Mouse (Mus musculus): Measurements from ENCODE around the gene Nmral1. TPM values are rescaled to one million over a fixed set of nuclear protein-coding genes. Genes with fewer than 3 reads are reported as not detected.
"Not testable (repeated sequence)": the region's sequence is repeated elsewhere in the genome, so short reads cannot be mapped to it uniquely, and the experiment has no call there.

Gene Nmral1
- polyA plus RNA-seq, 1 experiment from 2014 or later, result 124 TPM

GRCm38 (mm10) chr16:4711173-4711572 lies 8.0 kb downstream of the Nmral1 start:
- Histone ChIP-seq H3K9me3 (no peaks in the 10 kb centered on the region), H3K4me1 (no peaks in the 10 kb centered on the region), H3K4me3 (no peak overlapping the region), H3K9ac (no peak overlapping the region), H3K36me3 (peaks cover 96% of the 10 kb centered on the region), H3K27me3 (no peaks in the 10 kb centered on the region), H3K27ac (no peak overlapping the region), H3K4me2 (replicated peaks) (no peak overlapping the region)
- no peak for ATAC-seq (ENCODE audit: insufficient number of reproducible peaks, insufficient read depth, low FRiP score, low TSS enrichment)
- WGBS, result 91% methylated on average over 4 of the region's 4 CpGs

GRCm38 (mm10) chr16:4705541-4705940 lies 13.6 kb downstream of the Nmral1 start:
- Histone ChIP-seq H3K4me1 (no peaks in the 10 kb centered on the region), H3K9me3 (no peaks in the 10 kb centered on the region), H3K4me3 (no peak overlapping the region), H3K9ac (no peak overlapping the region), H3K36me3 (peaks cover 93% of the 10 kb centered on the region), H3K27me3 (no peaks in the 10 kb centered on the region), H3K27ac (no peak overlapping the region), H3K4me2 (replicated peaks) (no peak overlapping the region)
- ATAC-seq (ENCODE audit: insufficient number of reproducible peaks, insufficient read depth, low FRiP score, low TSS enrichment), result no peak
- 68% methylated on average over 4 of the region's 4 CpGs for WGBS

- Histone ChIP-seq H3K4me1 (no peaks in the 10 kb centered on the region), H3K27ac (no peak overlapping the region), H3K4me2 (replicated peaks) (no peak overlapping the region), H3K4me3 (no peak overlapping the region), H3K36me3 (peaks cover 88% of the 10 kb centered on the region), H3K27me3 (no peaks in the 10 kb centered on the region), H3K9me3 (no peaks in the 10 kb centered on the region), H3K9ac (no peak overlapping the region)
- no peak for ATAC-seq (ENCODE audit: insufficient number of reproducible peaks, insufficient read depth, low FRiP score, low TSS enrichment)
- whole genome bisulfite sequencing, result 50% methylated on average over 1 of the region's 1 CpGs
These were observed 16.5 kb downstream of the Nmral1 start for GRCm38 (mm10) chr16:4702646-4703045.

GRCm38 (mm10) chr16:4701211-4701610 lies 17.9 kb downstream of the Nmral1 start:
- Histone ChIP-seq H3K9ac (no peak overlapping the region), H3K27ac (no peak overlapping the region), H3K9me3 (no peaks in the 10 kb centered on the region), H3K4me2 (replicated peaks) (no peak overlapping the region), H3K27me3 (no peaks in the 10 kb centered on the region), H3K4me3 (no peak overlapping the region), H3K4me1 (no peaks in the 10 kb centered on the region), H3K36me3 (peaks cover 89% of the 10 kb centered on the region)
- WGBS, result 90% methylated on average over 3 of the region's 3 CpGs
- no peak for ATAC-seq (ENCODE audit: insufficient number of reproducible peaks, insufficient read depth, low FRiP score, low TSS enrichment)

- H3K9me3 ChIP-seq; H3K4me2 ChIP-seq (replicated peaks); H3K4me1 ChIP-seq; ATAC-seq (ENCODE audit: insufficient number of reproducible peaks, insufficient read depth, low FRiP score, low TSS enrichment); H3K9ac ChIP-seq; H3K4me3 ChIP-seq; H3K27ac ChIP-seq; H3K27me3 ChIP-seq: not testable (repeated sequence)
- H3K36me3 ChIP-seq, result peaks cover 64% of the 10 kb centered on the region
- WGBS, result 98% methylated on average over 4 of the region's 4 CpGs
These were observed 29.8 kb downstream of the Nmral1 start for GRCm38 (mm10) chr16:4689371-4689770.

GRCm38 (mm10) chr16:4684457-4684791 lies 34.7 kb downstream of the Nmral1 start:
- Histone ChIP-seq H3K4me2 (replicated peaks) (peak overlapping the region; percentile 80), H3K4me1 (peaks cover 10% of the 10 kb centered on the region), H3K27ac (0 out of 2 replicates have a peak overlapping the region, but pooled peaks have one; percentile 83), H3K9me3 (no peaks in the 10 kb centered on the region), H3K4me3 (peak overlapping the region; percentile 90), H3K27me3 (no peaks in the 10 kb centered on the region), H3K9ac (peak overlapping the region; percentile 83), H3K36me3 (peaks cover 20% of the 10 kb centered on the region)
- WGBS, result under 1% methylated on average over 9 of the region's 9 CpGs
- no peak for ATAC-seq (ENCODE audit: insufficient number of reproducible peaks, insufficient read depth, low FRiP score, low TSS enrichment)

GRCm38 (mm10) chr16:4683581-4684456 lies 35.3 kb downstream of the Nmral1 start:
- peak; percentile 83 for ATAC-seq (ENCODE audit: insufficient number of reproducible peaks, insufficient read depth, low FRiP score, low TSS enrichment)

GRCm38 (mm10) chr16:4683193-4683580 lies 36.0 kb downstream of the Nmral1 start:
- Histone ChIP-seq H3K4me2 (replicated peaks) (peak overlapping the region; percentile 80), H3K4me1 (peaks cover 17% of the 10 kb centered on the region), H3K9ac (peak overlapping the region; percentile 11; the same call in 1 of the 2 replicates), H3K9me3 (no peaks in the 10 kb centered on the region), H3K27ac (peak overlapping the region; percentile 83), H3K27me3 (no peaks in the 10 kb centered on the region), H3K36me3 (peaks cover 11% of the 10 kb centered on the region), H3K4me3 (peak overlapping the region; percentile 90)
- WGBS, result 23% methylated on average over 9 of the region's 9 CpGs
- ATAC-seq (ENCODE audit: insufficient number of reproducible peaks, insufficient read depth, low FRiP score, low TSS enrichment), result no peak

More at GRCm38 (mm10) chr16:4683581-4684456, 35.3 kb downstream of the Nmral1 start:
- Histone ChIP-seq H3K27me3 (no peaks in the 10 kb centered on the region), H3K27ac (peak overlapping the region; percentile 83), H3K4me2 (replicated peaks) (peak overlapping the region; percentile 80), H3K36me3 (peaks cover 15% of the 10 kb centered on the region), H3K4me1 (peaks cover 13% of the 10 kb centered on the region), H3K4me3 (peak overlapping the region; percentile 90), H3K9me3 (no peaks in the 10 kb centered on the region), H3K9ac (peak overlapping the region; percentile 83)
- under 1% methylated on average over 54 of the region's 54 CpGs for WGBS

GRCm38 (mm10) chr16:4682628-4683179 lies 36.5 kb downstream of the Nmral1 start:
- Histone ChIP-seq H3K9ac (no peak overlapping the region), H3K9me3 (no peaks in the 10 kb centered on the region), H3K4me2 (replicated peaks) (peak overlapping the region; percentile 80), H3K27ac (peak overlapping the region; percentile 83; the same call in 1 of the 2 replicates), H3K36me3 (peaks cover 6% of the 10 kb centered on the region), H3K27me3 (no peaks in the 10 kb centered on the region), H3K4me1 (peaks cover 19% of the 10 kb centered on the region), H3K4me3 (no peak overlapping the region)
- no peak for ATAC-seq (ENCODE audit: insufficient number of reproducible peaks, insufficient read depth, low FRiP score, low TSS enrichment)
- 69% methylated on average over 4 of the region's 4 CpGs for WGBS

- H3K4me3 ChIP-seq; ATAC-seq (ENCODE audit: insufficient number of reproducible peaks, insufficient read depth, low FRiP score, low TSS enrichment); H3K36me3 ChIP-seq; H3K9me3 ChIP-seq; H3K27me3 ChIP-seq; H3K9ac ChIP-seq; H3K4me2 ChIP-seq (replicated peaks); H3K27ac ChIP-seq: not testable (repeated sequence)
- peaks cover 19% of the 10 kb centered on the region for H3K4me1 ChIP-seq
- 81% methylated on average over 3 of the region's 3 CpGs for WGBS
These were observed 38.2 kb downstream of the Nmral1 start for GRCm38 (mm10) chr16:4680922-4681455.

GRCm38 (mm10) chr16:4679121-4680018 lies 39.8 kb downstream of the Nmral1 start, which contains the start of gene Coro7:
TSS of gene Coro7 (minus strand) at chr16:4679777.
- peaks cover 12% of the 10 kb centered on the region; the same call in 1 of the 2 replicates for H3K36me3 ChIP-seq
- H3K9me3 ChIP-seq, result no peaks in the 10 kb centered on the region
- H3K4me1 ChIP-seq, result peaks cover 12% of the 10 kb centered on the region
- peak; percentile 87 for ATAC-seq (ENCODE audit: insufficient number of reproducible peaks, insufficient read depth, low FRiP score, low TSS enrichment)
- peak within 1 kb of the TSS; percentile 94 for H3K4me2 ChIP-seq (replicated peaks)
- under 1% methylated on average over 47 of the region's 47 CpGs for WGBS
- H3K4me3 ChIP-seq, result peak within 1 kb of the TSS; percentile 69
- 0 out of 2 replicates have a peak within 1 kb of the TSS, but pooled peaks have one; percentile 43 for H3K27ac ChIP-seq
- peak within 1 kb of the TSS; percentile 66 for H3K9ac ChIP-seq
- no peaks in the 10 kb centered on the region for H3K27me3 ChIP-seq
